Mouse (Mus musculus) bone marrow macrophage, adult 2 months (primary cell): ENCODE data around the gene Frmd8.

ENCODE experiments used
- CTCF ChIP-seq: IDR thresholded peaks from 2 replicates; pipeline ENCODE4 v1.5.1; 2012; ENCODE audit warnings: low read depth, mild to moderate bottlenecking, low read length, moderate library complexity
- POLR2A ChIP-seq: IDR thresholded peaks from 2 replicates; pipeline ENCODE4 v1.6.1; 2012; ENCODE audit warnings: mild to moderate bottlenecking, low read depth, low read length, borderline replicate concordance

DNA sequence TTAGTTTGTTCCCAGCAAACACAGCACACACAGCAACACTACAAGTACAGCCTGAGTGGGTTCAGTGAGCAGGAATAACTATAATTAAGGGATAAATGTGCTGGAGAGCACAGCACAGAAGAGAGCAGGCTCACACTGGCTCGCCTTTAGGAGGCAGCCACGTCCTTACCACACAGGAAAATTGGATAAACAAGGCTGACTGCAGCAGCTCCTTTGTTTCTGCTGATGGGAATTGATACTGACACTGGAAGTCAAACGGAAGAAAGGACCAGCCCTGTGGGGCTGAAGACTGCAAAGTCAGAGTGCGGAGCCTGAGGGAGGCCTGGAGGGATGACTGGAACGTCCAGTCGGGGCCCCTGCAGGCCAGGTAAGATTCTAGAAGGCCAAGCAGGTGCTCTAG lies 35.1 kb upstream of the Frmd8 start:
- TF ChIP-seq CTCF: no peak
- TF ChIP-seq POLR2A: no peak
